ENCODE assay signal across 24 mouse cellular contexts in genomic region chr15:98214130-98214529, GRCm38 (mm10). TPM values are rescaled to one million over a fixed set of nuclear protein-coding genes. Genes with fewer than 3 reads are reported as not detected.
"Had no signal": no experiment of that assay in that cellular context is flagged by ENCODE, and none has a peak within 500 bp of the region (broad histone marks: within the 10 kb centered on the region; RNA-seq: fewer than 3 reads in every experiment).

No protein-coding gene starts in this region.

- H3K9me3 ChIP-seq: intestine, embryonic 15.5 days; kidney, embryonic 15.5 days; limb, embryonic 13.5 days; liver, embryonic 15.5 days; megakaryocyte, embryonic 14.5 days; midbrain, embryonic 15.5 days; neural tube, embryonic 12.5 days; stomach, embryonic 15.5 days had no signal

- H3K9ac ChIP-seq: intestine, embryonic 15.5 days; kidney, embryonic 15.5 days; limb, embryonic 13.5 days; liver, embryonic 15.5 days; midbrain, embryonic 15.5 days; neural tube, embryonic 12.5 days; stomach, embryonic 15.5 days had no signal

- H3K4me2 ChIP-seq: intestine, embryonic 15.5 days; kidney, embryonic 15.5 days; limb, embryonic 13.5 days; liver, embryonic 15.5 days; midbrain, embryonic 11.5 days; midbrain, embryonic 15.5 days; neural tube, embryonic 12.5 days; stomach, embryonic 15.5 days had no signal

- ATAC-seq: intestine, embryonic 15.5 days; midbrain, embryonic 15.5 days had no signal

- H3K4me3 ChIP-seq: intestine, embryonic 15.5 days; kidney, embryonic 15.5 days; left cerebral cortex, adult 2 months; limb, embryonic 13.5 days; liver, embryonic 15.5 days; megakaryocyte, embryonic 14.5 days; midbrain, embryonic 15.5 days; neural tube, embryonic 12.5 days; stomach, embryonic 15.5 days had no signal

- H3K4me1 ChIP-seq: intestine, embryonic 15.5 days; kidney, embryonic 15.5 days; limb, embryonic 13.5 days; liver, embryonic 15.5 days; midbrain, embryonic 15.5 days; neural tube, embryonic 12.5 days; stomach, embryonic 15.5 days had no signal

- H3K36me3 ChIP-seq: intestine, embryonic 15.5 days; kidney, embryonic 15.5 days; limb, embryonic 13.5 days; liver, embryonic 15.5 days; midbrain, embryonic 15.5 days; neural tube, embryonic 12.5 days; stomach, embryonic 15.5 days had no signal

- H3K27ac ChIP-seq: intestine, embryonic 15.5 days; kidney, embryonic 15.5 days; left cerebral cortex, adult 2 months; limb, embryonic 13.5 days; liver, embryonic 15.5 days; macrophage; midbrain, embryonic 15.5 days; neural tube, embryonic 12.5 days; stomach, embryonic 15.5 days had no signal

- H3K27me3 ChIP-seq: intestine, embryonic 15.5 days; kidney, embryonic 15.5 days; limb, embryonic 13.5 days; liver, embryonic 15.5 days; midbrain, embryonic 15.5 days; neural tube, embryonic 12.5 days; stomach, embryonic 15.5 days had no signal

- DNase-seq: left cerebral cortex, postnatal 4 days; right cerebral cortex, postnatal 4 days; thymus, adult 2 months; thymus, postnatal 25 days had no signal

RNA-seq across cellular contexts. Expression of gene Gm44579, which starts 6.6 kb away (rescaled TPM):
- total RNA-seq: left cerebral cortex, postnatal 4 days; liver, adult 2 months; monocyte, adult 5-6 weeks; neutrophil, adult 5-6 weeks had no signal
- polyA plus RNA-seq: intestine, embryonic 15.5 days; kidney, embryonic 15.5 days; large intestine, adult 2 months; limb, embryonic 13.5 days; liver, adult 2 months; liver, embryonic 15.5 days; macrophage; midbrain, embryonic 11.5 days; neural tube, embryonic 12.5 days; spleen, adult 2 months; stomach, embryonic 15.5 days; testis, adult 2 months; thymus, adult 2 months; urinary bladder, adult 2 months had no signal

RNA-seq across cellular contexts. Expression of gene Olfr287, which starts 6.7 kb away (rescaled TPM):
- total RNA-seq: liver, adult 2 months; monocyte, adult 5-6 weeks; neutrophil, adult 5-6 weeks had no signal
- polyA plus RNA-seq: intestine, embryonic 15.5 days; kidney, embryonic 15.5 days; limb, embryonic 13.5 days; liver, adult 2 months; liver, embryonic 15.5 days; macrophage; midbrain, embryonic 11.5 days; midbrain, embryonic 15.5 days; neural tube, embryonic 12.5 days; spleen, adult 2 months; stomach, embryonic 15.5 days; testis, adult 2 months; urinary bladder, adult 2 months had no signal

RNA-seq across cellular contexts. Expression of gene Olfr288, which starts 18.8 kb away (rescaled TPM):
- total RNA-seq: layer of hippocampus, adult 8-10 months; layer of hippocampus, postnatal 14 days; left cerebral cortex, adult 2 months; liver, adult 2 months; monocyte, adult 5-6 weeks; neutrophil, adult 5-6 weeks had no signal
- polyA plus RNA-seq: intestine, embryonic 15.5 days; kidney, embryonic 15.5 days; large intestine, adult 2 months; limb, embryonic 13.5 days; liver, adult 2 months; liver, embryonic 15.5 days; macrophage; midbrain, embryonic 11.5 days; midbrain, embryonic 15.5 days; neural tube, embryonic 12.5 days; spleen, adult 2 months; stomach, embryonic 15.5 days; testis, adult 2 months; thymus, adult 2 months; urinary bladder, adult 2 months had no signal

RNA-seq across cellular contexts. Expression of gene Olfr286, which starts 20.1 kb away (rescaled TPM):
- total RNA-seq: layer of hippocampus, adult 8-10 months; layer of hippocampus, postnatal 14 days; left cerebral cortex, adult 2 months; left cerebral cortex, postnatal 4 days; liver, adult 2 months; monocyte, adult 5-6 weeks; neutrophil, adult 5-6 weeks had no signal
- polyA plus RNA-seq: intestine, embryonic 15.5 days; kidney, embryonic 15.5 days; limb, embryonic 13.5 days; liver, adult 2 months; liver, embryonic 15.5 days; macrophage; midbrain, embryonic 11.5 days; midbrain, embryonic 15.5 days; neural tube, embryonic 12.5 days; spleen, adult 2 months; stomach, embryonic 15.5 days; testis, adult 2 months; urinary bladder, adult 2 months had no signal

RNA-seq across cellular contexts. Expression of gene H1fnt, which starts 43.0 kb away (rescaled TPM):
- total RNA-seq: layer of hippocampus, adult 8-10 months; layer of hippocampus, postnatal 14 days; left cerebral cortex, adult 2 months; left cerebral cortex, postnatal 4 days; liver, adult 2 months; monocyte, adult 5-6 weeks; neutrophil, adult 5-6 weeks had no signal
- polyA plus RNA-seq: intestine, embryonic 15.5 days; kidney, embryonic 15.5 days; large intestine, adult 2 months; limb, embryonic 13.5 days; liver, adult 2 months; liver, embryonic 15.5 days; macrophage; midbrain, embryonic 11.5 days; midbrain, embryonic 15.5 days; neural tube, embryonic 12.5 days; spleen, adult 2 months; stomach, embryonic 15.5 days; urinary bladder, adult 2 months had no signal
